Mouse (Mus musculus) T-helper 1 cell (primary cell): ENCODE results near the gene Fgfr2.
"Not testable (repeated sequence)": the region's sequence is repeated elsewhere in the genome, so short reads cannot be mapped to it uniquely, and the experiment has no call there.

Experiments used
- in situ Hi-C: fragments of 300-600 bp; cut with MboI, MseI; formaldehyde crosslinking; loops from one replicate; pipeline ENCODE4 v1.15.1; 2025; ENCODE audit warnings: high pct_unique_total_duplicates

The Fgfr2 gene

GRCm38 (mm10) chr7:130570472-130570871 is 2552.7 kb downstream of the Fgfr2 start:
- in situ Hi-C loops, result no loop called here

GRCm38 (mm10) chr7:130568783-130569436 is 2554.2 kb downstream of the Fgfr2 start:
- in situ Hi-C loops, result no loop called here

DNA sequence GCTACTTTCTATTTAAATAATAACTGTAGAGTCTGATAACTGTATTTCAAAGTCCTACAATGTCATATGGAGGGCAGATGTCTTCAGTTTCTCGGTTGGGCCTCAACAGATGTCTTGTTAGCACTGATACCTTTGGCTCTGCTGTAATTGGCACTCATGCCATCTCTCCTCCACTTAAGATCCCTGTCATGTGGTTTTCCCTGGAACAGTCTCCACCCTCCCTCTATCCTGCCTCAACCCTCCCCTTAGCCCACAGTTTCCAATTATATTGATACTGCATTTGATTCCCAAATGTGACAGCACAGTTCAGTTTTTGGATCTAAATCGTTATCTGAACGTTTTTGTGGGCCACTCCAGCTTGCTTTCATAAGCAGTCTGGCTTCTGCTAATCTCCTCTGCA is 2558.6 kb downstream of the Fgfr2 start:
- in situ Hi-C loops, result no loop called here

DNA sequence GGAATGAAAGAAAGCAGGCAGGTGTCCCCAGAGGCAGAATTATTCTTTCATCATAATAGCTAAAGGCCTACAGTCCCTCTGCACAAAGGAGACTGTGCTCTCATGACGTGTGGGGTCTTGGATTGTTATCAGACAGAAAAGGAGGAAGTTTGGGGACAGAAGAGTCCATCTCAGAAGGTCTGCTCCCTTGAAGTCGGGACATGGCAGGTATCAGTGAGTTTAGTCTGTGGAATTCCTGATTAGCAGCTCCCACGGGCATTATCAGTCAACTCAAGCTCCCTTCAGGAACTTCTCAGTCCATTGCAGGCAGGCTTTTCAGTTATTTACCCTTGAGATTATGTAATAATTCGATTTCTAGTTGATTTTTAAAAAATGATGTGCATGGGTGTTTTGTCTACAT is 2559.3 kb downstream of the Fgfr2 start:
- in situ Hi-C loops, result no loop called here

GRCm38 (mm10) chr7:130563276-130563675 is 2559.9 kb downstream of the Fgfr2 start:
- in situ Hi-C loops, result no loop called here

DNA sequence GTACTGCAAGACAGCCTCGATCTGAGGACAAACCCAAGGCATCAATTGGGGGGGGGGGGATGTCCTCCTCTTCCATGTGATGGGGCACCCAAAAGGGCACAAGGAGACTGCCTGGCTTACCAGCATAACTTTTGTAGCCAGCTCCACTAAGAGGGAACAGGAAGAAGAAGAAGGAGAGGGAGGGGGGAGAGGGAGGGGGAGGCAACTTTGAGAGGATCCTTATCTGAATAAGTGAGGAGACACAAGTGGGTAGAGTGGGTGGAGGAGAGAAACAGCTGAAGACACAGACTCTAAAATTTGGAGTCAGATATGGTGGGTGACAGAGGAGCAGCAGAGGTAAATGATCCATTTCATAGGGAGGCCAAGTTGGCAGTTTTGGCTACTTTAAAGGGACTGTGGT is 2562.2 kb downstream of the Fgfr2 start:
- in situ Hi-C loops, result no loop called here

DNA sequence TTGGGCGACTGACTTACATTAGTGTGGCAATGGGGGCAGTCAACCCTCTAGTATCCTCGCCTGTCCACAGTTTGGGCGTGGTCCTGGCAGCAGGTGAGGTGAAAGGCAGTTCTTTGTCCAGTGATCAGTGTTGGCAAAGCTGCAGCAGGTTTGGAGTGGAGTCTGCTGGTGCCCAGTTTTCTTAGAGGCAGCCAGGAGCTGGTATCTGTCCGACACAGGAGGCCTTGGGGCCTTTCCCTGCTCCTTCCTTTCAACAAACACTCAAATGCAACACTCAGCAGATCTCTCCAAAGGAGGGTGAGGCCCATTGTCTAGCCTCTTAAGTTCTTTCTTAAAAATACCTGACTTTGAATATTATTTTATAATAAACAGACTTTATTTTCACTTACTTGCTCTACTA is 2564.6 kb downstream of the Fgfr2 start:
- in situ Hi-C loops, result no loop called here

DNA sequence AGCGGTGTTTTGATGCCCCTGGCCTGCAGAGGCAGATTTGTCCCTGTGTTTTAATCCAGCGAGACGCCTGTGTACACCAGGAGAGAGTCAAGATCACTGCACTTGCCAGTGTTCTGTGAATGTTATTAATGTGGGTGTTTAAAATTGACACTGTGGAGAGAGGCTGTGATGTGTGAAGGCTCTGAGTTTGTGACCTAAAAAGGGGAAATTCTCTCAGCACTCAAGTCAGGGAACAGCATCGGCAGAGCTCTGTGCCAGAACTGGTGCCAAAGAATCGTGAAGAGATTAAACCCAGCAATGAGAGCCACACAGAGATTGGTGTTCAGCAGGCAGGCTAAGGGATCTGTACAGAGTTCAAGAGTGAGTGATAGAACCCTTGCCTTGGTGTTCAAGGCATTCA is 2567.6 kb downstream of the Fgfr2 start:
- in situ Hi-C loops, result no loop called here

- in situ Hi-C loops, result no loop called here
These were observed 2569.8 kb downstream of the Fgfr2 start for GRCm38 (mm10) chr7:130553321-130553720.

DNA sequence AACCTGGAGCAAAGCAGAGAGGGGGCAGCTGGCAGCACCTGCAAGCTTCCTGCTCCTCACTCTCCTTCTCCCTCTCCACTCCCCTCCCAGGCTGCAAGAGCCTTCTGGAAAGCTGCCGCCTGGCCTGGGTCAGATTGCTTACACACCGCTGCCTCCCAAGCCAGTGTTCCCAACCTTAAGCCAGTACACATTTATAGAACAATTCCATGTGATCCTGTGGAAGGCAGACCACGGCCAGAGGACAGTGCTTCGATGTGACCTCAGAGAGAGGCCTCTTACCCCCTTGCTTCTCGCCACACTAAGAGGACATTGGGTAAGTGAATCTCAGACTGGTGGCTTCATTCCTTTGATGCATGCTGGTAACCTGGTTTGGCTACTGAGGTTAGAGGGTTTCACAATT is 2570.4 kb downstream of the Fgfr2 start:
- in situ Hi-C loops, result no loop called here

GRCm38 (mm10) chr7:130547635-130548175 is 2575.4 kb downstream of the Fgfr2 start:
- in situ Hi-C loops, result no loop called here

DNA sequence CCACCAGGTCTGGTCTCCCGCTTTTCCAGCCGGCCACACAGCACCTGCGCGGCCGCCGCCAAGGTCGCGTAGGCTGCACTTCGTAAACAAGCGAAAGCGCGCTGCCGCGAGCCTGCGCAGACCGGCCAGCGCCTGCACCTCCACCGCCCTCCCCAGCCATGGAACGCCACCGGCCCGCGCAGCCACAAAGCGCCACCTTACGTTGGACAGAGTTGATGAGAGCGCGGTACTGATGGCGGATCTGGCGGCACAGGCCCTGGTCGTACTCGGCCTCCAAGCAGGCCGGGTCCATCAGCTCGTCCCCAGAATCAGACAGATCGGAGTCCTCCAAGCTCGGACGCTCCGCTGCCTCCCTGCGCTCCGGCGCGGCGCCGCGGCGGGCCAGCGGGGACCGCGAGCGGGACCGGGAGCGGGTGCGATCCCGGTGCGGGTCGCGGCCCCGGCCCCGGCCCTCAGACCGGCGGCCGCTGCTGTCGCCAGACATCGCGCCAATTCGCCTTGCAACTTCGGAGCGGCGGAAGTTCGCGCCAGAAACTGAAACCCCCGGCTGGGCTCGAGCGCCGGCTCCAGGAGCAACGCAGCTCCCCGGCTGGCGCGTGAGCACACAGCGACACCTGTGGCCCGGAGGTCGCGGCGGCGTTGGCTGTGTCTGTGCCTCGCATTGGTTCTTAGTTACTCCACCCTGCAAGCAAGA is 2576.2 kb downstream of the Fgfr2 start:
- in situ Hi-C loops, result no loop called here

GRCm38 (mm10) chr7:130546421-130546790 is 2576.7 kb downstream of the Fgfr2 start:
- in situ Hi-C loops, result no loop called here

- in situ Hi-C loops, result no loop called here
These were observed 2577.3 kb downstream of the Fgfr2 start for GRCm38 (mm10) chr7:130545893-130546292.

DNA sequence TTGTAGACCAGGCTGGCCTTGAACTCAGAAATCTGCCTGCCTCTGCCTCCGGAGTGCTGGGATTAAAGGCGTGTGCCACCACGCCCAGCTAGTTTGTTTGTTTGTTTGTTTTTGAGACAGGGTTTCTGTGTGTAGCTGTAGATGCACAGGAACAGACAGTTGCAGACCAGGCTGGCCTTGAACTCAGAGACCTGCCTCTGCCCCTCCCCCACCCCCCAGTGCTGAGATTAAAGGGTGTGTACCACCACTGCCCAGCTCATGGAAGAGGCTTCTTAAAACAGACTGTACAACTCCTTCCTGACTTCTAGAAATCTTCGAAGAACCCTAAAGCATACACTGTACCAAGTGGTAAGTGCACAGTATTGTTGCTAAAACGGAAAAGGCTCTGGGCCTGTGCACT is 2577.7 kb downstream of the Fgfr2 start:
- in situ Hi-C loops, result no loop called here

DNA sequence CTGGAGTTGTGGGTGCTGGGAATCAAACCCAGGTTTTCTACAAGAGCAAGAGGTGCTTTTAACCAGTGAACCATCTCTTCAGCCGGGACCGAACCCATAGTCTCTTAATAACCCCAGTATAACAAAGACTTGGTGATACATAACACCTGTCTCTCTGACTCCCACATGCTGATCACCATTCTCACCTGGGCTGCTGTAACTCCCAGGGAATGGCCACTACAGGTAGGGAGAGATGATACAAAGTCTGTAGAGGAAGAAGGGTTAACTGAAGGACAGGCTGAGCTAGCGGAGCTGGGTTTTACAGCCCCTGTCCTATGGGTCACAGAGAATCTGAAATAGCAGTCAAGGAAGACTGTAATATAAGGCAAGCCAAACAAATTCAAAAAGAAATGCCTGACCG is 2580.0 kb downstream of the Fgfr2 start:
- in situ Hi-C loops, result no loop called here

- in situ Hi-C loops, result no loop called here
These were observed 2583.0 kb downstream of the Fgfr2 start for GRCm38 (mm10) chr7:130540176-130540575.

GRCm38 (mm10) chr7:130537068-130537467 is 2586.1 kb downstream of the Fgfr2 start:
- in situ Hi-C loops, result no loop called here

- in situ Hi-C loops, result no loop called here
These were observed 2588.0 kb downstream of the Fgfr2 start for GRCm38 (mm10) chr7:130535174-130535573.

GRCm38 (mm10) chr7:130533316-130534260 is 2589.6 kb downstream of the Fgfr2 start:
- in situ Hi-C loops, result no loop called here

- in situ Hi-C loops, result not testable (repeated sequence)
These were observed 2592.0 kb downstream of the Fgfr2 start for GRCm38 (mm10) chr7:130531138-130531537.

DNA sequence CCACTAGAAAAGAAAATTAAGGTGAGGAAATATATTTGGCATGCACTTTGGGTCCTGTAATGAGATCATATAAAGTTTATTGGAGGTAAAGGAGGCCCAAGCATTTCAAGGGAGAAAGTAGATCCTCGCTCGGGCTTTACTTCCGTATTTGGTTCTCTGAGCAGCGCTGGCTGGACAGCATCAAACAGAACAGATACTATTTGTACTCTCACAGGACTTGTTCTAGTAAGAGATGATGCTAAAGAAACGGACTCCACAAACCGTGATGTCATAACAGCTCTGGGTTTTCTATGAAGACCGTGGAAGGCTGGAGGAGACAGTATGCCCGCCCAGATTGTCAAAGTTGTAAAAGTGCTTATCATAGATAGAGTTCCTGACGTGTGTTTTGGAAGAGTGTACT is 2595.8 kb downstream of the Fgfr2 start:
- in situ Hi-C loops, result no loop called here
